Mouse (Mus musculus) cerebellum, postnatal 14 days (tissue): ENCODE data around the gene Rfx3.

Experiments used
- DNase-seq, 2 experiments: peaks; one replicate each; pipeline ENCODE4 v3.0.0; 2021; ENCODE audit warnings: mixed read lengths in 2 of 2

Gene Rfx3

DNA sequence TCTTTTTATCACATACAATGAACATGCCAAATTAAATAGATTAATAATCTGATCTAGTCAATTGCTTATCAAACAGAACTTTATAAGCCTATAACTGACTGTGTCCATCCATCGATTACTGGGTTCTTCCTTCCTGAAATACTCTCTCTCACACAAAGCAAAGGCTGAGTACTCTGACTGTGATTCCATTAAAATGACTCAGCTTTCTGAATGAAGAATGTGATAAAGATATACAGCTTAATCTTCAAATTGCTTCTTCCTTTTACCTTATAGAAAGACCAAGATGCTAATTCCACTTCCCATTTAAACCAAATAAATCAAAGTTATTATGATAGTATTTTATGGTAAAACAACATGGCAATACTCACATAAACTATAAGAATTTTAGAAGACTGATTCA lies 105.8 kb downstream of the Rfx3 start:
- DNase-seq = no peak

DNA sequence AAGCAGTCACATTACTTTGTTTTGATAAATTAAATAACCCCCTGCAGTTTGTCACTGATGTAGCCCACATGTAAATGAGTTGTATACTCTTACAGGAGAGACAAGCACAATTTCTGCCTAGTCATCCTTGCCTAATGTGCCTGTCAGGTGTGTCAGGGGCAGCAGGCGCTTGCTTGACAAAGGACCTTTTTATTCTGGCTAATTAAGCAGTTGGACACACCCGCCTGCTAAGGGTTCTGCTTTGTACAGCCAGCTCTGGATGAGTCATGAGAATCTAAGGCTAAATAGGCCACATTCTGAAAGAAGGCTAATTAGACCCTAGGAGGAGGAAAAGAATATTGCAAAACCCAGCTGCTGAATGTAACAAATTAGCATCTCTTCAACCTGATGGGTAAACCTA lies 106.3 kb downstream of the Rfx3 start:
- peak; percentile 33 to 44 for DNase-seq

DNA sequence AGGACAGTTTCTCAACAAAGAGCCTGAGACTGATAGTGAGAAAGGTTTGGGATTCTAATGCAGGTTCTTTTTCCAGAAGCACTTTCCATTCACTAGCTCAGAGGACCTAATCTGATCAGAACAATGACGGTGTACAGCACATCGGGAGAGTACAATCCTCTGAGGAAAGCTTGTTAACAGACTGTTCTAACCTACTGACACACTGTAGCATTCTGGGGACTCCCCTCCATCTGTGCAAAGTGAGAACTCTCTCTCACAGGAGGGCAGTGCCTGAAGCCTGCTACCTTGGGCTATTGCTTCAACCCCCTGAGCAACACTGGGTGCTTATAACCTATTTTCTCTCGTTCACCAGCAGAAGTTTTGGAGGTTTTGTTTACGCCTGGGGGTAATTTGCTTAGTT lies 106.8 kb downstream of the Rfx3 start:
- peak in 1 of 2 experiments; percentile 13 for DNase-seq

DNA sequence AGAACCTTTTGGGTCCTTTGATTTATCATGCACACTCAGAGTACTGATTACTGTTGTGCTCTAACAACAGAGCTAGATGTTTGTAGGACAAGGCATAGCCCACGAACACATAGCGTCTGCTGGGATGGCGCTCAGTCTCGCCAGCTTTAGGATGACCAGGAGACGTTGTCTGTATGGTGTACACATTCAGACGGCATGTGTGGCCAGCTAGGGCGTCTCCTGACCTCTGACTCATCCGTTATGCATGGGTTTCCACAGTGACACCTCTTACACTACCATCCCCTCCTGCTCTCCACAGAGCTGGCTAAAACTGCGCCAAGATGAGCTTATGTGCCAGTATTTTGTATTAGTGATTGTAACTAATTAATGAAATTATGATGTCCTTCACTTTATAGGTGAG lies 108.4 kb downstream of the Rfx3 start:
- no peak for DNase-seq

DNA sequence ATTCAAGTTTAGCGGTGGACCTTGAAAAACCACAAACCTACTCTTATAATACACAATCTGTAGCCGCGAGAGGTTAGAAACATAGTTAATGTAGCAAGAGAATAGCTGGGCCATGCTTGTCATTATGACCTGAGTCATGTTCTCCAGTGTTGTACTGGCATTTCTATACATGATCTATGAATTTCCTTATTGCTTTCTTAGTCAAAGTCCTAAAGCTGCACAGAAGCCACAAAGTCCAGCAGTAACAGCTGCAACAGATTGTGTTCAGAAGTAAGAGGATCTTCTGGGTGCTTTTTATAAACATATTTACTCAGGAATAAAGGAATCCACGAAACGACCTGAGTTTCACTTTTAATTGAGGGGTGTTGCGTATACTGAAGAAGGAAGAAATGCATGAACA lies 109.3 kb downstream of the Rfx3 start:
- DNase-seq = no peak

DNA sequence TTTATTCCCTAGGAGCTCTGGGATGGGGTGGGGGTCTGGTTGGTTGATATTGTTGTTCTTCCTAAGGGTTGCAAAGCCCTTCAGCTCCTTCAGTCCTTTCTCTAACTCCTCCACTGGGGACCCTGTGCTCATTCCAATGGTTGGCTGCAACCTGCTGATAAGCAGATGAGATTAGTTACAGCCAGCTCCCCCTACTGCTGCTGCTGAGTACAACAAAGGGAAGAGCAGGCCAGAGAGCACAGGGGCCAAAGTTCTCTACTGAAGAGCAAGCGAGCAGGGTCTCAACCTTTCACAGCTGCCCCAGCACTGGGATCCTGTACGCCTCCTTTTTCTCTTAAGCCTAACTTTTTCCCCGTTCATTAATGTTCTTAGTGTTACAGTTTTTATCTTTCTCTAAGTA lies 126.4 kb downstream of the Rfx3 start:
- no peak for DNase-seq

DNA sequence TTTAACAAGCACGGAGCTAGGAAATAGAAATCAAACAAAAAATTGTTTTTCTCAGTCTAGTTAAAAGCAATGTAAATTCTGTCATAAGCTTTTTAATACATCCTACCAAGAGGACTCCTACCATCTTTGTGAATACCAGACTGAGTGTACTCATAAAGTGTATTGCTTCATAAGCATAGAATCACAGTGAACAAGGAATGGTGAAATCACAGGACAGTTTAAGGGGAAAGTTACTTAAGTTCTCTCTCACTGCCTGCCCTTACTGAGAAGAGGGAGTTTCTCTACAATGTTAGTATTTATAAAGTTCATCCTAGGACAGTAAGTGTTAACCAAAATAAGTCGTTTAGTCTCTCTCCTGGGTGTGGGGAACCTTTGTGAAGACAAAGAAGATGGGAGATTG lies 133.5 kb downstream of the Rfx3 start:
- DNase-seq = no peak

DNA sequence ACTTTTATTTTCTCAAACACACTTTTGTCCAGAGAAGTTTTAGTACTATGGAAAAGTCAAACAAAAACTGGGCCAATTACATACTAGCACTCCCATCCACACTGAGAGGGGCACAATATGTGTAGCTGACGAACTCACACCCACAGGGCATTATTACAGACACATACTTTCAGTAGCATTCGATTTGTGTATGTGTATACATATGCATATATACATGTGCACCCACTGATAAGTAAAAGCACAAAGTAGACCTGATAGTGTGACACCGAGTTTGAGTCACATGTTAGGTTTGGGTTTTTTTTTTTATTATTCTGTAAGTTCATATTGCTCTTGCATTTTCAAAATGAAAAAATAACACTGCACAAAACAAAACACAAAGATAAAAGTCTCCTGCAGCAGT lies 140.2 kb downstream of the Rfx3 start:
- DNase-seq = no peak

DNA sequence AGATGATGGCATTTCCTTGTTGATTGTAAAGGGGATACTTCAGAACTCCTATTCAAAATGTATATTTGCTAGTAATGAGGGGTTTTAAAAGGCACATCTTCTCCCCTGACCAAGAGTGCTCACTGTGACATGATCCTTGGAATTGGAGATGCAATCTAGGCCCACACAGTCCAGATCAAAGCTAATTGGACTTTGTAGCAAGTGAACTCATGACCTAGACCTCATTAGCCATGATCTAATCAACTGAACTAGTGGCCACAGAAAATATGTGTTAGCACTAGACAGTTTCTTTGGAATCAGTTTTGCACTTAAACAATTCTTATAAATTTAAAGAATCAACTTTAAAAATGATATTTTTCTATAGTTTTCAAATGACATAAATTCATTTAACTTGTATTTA lies 151.3 kb downstream of the Rfx3 start:
- no peak for DNase-seq

DNA sequence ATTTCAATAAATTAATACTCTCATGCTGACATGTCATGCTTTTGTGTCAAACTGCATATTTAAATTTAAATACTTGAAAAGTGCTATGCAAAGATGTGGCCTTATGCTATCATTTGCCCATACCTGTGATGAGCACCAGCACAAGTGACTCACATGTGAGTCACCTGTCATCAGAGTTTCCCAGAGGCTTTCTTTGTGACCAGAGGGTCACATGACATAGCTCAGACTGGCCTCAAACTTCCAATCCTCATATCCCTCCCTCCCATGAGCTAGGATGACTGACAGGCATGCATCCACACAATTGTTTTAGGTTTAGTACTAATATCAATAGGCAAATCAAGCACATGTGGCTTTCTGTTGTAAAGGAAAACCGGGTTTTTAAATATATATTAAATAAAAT lies 162.0 kb downstream of the Rfx3 start:
- no peak for DNase-seq

DNA sequence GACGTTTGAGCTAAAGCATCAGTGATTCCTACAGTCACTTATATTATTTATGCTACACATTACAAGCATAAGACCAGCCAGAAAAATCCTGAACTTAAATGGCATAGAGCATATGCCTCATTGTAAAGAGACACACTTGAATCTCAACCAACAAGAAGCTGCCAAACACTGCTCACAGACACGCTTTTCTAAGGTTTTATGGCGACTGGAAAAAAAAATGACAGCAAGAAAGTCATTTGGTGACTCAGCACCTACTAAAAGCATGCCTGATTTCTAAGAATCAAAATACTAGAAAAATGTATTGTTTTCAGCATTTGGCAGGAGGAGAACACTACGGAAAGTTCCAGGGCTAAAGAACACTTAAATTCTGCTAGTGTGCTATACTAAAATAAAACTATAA lies 163.9 kb downstream of the Rfx3 start:
- no peak for DNase-seq

DNA sequence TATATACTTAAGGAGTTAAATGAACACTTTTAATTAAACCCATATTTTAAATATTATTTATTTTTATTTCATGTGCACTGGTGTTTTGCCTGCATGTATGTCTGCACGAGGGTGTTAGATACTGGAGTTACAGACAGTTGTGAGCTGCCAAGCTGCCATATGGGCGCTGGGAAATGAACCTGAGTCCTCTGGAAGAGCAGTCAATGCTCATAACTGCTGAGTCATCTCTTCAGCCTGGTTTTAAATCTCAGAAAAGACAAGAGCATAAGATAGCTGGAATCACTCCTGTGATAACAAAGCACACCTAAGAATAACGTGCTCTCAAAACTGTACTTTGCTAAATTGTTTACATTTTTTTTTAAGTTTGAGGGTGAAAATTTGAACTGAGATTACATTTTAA lies 172.3 kb downstream of the Rfx3 start:
- DNase-seq = peak in 1 of 2 experiments; percentile 21

DNA sequence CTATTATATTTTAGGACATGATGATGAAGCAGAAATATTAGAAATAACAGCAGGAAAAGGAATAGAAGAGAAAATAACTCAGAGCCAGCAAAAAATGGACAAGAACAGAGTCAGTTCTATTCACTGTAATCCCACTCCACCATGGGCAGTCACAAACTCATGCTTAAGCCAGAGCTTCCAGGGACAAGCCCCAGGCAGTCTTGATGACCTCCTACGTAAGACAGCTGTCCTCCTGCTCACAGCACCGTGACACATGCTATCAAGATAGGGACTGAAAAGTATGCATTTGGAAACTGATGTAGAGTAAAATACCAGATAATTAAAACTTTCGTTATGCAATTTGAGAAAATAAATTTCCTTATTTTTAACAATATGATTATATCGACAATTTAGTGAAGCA lies 172.9 kb downstream of the Rfx3 start:
- DNase-seq = peak in 1 of 2 experiments; percentile 16

DNA sequence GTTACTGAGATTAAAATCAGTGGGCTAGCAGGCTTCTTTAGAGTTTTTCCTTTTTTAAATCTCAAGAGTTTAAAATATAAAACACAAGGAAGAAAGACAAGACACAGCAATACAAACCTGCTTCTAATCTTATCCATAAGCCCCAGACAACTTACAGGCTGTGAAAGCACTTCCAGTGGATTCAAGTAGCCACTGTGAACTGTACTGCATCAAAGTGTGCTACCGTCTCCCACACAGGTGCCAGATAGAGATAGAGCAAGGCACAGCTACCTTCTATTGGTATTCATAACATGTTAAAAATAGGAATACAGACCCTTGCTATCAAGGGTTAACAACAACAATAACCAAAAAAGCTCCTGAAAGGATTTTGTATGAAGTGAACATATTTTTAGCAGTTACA lies 178.5 kb downstream of the Rfx3 start:
- DNase-seq = no peak

DNA sequence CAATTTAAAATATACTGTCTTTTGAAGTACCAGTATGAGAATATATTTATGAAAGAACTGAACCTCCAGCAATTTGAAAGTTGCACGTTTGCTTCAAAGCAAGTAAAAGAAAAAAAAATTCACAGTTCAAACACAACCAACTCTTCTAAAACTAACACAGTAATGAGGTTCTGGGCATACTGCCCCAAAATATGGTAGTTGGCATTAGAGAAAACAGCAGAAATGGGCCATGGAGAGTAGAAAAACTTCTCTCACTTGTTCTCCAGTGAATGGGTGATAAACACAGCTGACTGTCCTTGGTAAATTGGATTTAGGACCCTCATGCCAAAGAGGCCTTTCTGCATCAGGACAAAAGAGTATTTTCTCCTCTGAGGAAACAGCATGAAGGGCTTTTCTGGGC lies 182.7 kb downstream of the Rfx3 start:
- DNase-seq = no peak

DNA sequence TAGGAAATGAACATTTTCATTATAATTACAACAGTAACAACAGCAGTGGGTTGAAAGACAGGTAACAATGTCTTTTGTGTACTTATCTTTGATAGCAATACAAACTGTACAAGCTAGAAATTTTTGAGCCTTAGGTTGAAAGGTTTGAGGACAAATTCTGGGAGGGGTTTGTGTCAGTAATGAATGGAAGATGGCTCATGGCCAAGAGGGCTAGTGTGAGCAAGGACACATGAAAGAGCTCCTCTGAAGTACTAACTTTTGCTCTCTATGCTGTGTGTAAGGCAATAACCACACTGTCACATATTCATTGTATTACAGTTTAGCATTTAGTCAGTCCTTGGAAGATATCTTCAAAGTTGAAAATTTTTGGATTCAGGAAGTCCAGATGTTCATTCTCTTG lies 193.3 kb downstream of the Rfx3 start:
- DNase-seq = no peak

DNA sequence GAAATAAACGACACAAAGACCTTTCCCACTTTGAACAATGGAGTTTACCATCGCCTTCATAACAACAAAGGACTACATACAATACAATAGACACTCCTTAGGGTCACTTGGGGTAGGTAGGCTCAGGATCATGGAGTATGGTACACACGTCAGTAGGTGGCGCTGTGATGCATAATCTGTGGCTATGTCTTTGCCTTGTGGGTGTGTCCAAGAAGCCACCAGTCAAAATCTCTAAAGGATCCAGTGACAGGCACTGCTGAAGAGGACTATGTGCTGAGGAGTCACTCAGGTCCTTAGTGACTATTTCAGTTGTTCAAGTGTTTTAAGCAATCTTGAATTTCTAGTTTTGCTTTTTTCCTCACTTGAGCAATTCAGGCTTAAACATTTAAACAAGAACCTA lies 230.9 kb downstream of the Rfx3 start:
- DNase-seq = peak in 1 of 2 experiments; percentile 32

DNA sequence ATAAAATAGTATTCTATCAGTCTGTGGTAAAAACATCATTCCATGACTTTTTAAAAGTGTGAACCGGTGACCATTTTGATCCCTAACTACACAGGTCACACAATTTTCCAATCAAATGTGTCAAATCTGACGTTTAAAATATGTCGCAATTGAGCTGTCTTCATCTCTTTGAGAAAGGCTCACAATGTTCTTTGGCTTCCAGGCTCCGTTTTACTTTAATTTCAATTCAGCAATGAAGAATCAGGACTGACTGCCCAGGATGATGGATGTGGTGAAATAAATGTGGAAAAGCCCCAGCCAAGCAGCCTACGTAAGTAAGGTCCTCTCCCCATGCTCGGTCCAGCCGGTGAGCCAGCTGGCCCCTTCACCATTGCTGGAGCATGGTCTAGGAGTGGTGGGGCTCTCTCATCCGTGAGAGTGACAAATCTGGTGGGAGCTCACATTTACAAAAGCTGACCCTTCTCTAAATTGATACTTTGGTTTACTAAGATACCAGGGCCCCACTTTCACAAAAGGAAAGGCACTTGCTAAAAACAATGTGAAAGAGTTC lies 240.2 kb downstream of the Rfx3 start:
- peak; percentile 19 to 25 for DNase-seq

DNA sequence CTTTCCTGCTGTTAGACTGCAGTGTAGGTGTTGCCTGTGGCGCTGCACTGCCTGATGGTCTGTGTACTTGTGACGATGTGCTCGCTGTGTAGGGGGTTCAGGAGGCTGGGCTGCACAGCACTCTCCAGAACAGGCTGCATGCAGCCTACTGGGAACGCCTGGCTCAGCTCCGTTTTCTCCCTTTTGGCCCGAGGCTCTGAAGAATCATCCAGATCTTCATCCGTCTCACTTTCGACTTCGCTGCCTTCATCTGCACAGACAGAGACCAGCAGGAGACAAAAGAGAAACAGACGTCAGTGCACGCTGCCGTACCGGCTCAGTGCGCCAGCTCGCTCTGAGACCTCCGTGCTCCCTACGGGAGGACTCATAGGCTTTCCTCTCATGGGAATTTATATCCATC lies 242.5 kb downstream of the Rfx3 start:
- DNase-seq = peak; percentile 33 to 53

DNA sequence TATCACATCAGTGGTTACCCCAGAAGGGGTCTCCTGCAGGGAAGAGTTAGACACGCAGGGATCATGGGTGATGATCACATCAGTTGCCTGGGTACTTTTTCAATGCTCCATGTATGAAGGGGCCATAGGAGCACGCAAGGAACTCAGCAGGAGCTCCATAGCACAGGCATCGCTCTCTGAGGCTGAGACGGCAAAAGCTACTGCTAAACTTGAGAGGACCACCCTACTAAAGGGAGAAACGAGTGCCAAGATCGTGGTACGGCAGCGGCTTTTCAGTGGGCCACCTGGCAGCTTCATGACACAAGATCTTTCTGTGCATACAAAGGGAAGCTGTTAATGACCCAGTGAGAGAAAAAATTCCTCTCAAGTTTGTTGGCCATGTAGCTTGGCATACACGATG lies 250.7 kb downstream of the Rfx3 start:
- no peak for DNase-seq

DNA sequence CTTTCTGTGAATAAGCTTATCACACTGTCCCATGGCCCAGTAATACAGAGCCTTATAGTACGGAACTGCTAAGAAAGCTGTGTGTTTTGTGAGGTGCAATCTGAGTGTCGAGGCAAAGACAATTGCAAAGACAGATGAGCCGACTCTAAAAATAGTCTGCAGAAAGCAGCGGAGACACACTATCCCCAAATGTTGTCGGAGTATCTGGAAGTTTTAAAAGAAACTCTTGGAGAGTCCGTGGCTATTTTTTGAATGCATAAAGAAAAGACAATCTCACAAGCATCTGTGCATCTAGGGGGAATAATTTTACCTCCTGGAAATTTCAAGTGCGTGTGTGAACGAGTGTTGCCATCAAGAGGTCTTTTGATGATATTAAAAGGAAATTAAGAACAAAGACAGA lies 251.6 kb downstream of the Rfx3 start:
- no peak for DNase-seq

DNA sequence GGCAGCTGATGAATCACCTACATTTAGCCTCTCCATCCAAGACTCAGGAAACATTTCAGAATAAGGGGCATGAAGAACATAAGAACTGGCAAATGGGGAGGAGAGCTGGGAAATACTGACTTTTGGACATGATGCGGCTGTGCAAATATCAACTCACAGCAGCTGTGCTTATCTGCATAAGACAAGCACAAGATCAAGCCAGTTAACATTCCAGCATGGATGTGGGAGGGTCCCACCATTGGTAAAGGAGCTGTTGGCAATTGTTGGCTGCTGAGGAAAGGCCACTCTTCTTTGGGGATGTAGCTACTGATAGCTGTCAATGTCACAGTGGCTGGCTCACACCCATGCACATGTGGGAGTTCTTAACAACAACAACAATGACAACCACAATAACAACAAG lies 263.7 kb downstream of the Rfx3 start:
- no peak for DNase-seq

DNA sequence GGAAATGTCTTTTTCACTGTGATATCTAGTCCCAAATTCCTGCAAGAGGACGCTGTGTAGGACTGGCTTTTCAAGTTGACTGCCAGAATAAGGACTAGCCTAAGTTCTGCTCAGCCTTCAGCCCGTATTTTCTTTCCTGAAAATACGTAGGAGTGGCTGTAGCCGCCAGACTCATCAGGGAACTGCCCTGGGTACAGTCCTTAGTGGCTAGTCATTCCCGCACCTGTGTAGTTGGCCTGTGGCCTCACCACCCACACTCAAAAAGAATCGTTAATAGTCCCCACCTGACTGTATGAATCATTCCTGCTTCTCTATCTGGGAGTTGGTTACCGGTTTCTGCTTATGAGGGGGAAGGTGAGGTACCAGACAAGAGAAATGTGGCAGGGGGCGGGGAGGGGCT lies 272.1 kb downstream of the Rfx3 start:
- DNase-seq = no peak

DNA sequence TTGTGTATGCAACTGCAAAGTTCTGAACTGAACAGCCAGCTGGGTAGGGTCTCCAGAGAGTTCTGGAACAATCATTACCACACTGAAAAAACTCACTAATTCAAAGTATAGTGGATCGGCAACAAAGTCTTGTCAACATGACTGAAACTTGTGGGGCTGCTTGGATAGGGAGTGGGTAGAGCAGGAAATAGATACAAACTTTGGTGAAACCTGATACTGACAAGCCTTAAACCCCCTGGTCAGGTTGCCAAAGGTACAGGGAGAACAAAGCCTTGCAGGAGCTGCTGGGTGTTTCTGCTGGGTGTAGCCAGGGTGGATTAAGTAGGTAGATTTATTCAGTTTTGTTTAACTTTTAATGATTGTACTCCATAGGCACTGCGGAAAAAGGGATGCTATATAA lies 274.4 kb downstream of the Rfx3 start:
- DNase-seq = no peak

DNA sequence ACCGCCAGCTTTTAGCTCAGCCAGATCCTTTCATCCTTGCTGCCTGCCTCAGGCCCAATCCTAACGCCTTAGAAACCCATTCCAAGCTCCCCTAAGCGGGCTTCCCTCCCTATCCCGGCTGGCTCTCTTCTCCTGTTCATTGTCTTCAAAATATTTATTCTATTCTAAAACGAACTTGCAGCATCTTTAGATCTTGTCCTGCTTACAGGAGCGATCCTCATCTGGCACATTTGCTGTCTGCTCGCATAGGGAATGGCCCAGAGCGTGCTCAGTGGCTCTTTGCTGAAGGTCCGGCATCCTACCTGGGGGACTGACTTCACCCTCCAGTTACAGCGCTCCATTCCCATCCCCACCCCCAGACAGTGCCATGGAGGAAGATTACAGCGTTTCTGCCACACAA lies 292.0 kb downstream of the Rfx3 start:
- DNase-seq = no peak

DNA sequence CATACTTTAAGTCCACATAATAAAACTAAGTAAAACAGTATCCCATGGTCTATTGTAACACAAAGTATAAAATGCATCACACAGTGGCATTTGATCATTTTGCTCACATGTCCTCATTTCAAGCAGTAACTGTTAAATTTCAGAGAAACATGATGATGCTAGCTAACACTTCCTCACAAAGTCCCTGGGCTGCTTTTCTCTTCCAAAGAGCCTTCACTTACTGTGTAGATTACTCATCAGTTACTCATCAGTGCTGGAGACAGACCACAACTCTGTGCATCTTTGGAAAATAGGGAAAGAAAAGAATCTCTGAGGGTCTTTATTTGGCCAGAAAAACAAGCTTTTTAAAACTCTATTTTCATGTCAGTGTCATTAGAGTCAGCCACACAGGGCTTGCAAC lies 294.7 kb downstream of the Rfx3 start:
- DNase-seq = no peak
